Mouse (Mus musculus): ENCODE measurements around the gene Ttc7.

Ttc7 gene

DNA sequence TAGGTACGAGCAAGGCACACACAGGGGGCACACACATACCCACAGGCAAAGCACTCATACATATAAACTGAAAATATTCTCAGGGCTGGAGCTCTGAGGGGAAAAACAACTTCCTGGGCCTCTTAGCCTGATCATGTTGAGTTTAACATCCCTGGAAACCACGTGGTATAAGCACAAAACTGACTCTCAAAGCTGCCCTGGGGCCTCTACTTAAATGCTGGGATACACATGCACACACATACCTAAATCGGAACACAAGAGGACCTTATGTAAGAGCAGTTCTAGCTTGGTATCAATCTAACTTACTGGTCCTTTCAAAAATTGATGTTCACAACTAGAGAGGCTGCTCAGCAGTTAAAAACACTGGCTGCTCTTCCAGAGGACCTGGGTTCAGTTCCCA, 146.7 kb downstream of the Ttc7 start:
- no peak for DNase-seq (ENCODE audit: extremely low spot score)

Measured in embryo, embryonic 9.5 days (tissue).